Mouse (Mus musculus): ENCODE measurements around the gene Tcf23.
A peak's percentile ranks its signal among the peaks of the same experiment; 100 is the strongest.
"Not testable (repeated sequence)": the region's sequence is repeated elsewhere in the genome, so short reads cannot be mapped to it uniquely, and the experiment has no call there.

Tcf23 gene

DNA sequence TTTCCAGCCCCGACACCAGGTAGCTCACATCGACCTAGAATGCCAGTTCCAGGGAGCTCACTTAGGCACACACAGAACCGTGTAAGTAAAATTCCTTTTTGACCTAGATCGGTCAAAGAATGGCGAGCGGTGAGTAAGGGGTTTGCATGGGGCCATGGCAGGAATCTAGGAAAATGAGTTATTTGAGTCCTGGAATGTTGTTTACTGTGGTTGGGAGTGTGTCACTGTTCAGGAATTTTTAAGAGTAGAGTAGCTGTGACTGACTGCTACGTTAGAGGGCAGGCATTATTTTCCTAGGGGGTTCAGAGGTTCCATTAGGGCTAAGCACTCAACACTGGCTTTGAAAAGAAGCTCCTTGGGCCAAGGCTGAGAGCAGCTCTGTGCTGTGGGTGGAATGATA, 31.7 kb downstream of the Tcf23 start:
- no peak for DNase-seq

GRCm38 (mm10) chr5:31000993-31001392, 32.5 kb downstream of the Tcf23 start:
- no peak for DNase-seq

GRCm38 (mm10) chr5:31001560-31001959, 33.1 kb downstream of the Tcf23 start:
- no peak for DNase-seq

GRCm38 (mm10) chr5:31004184-31004583, 35.7 kb downstream of the Tcf23 start:
- peak; percentile 96 to 97 for DNase-seq

- DNase-seq: no peak
These were observed 44.3 kb downstream of the Tcf23 start for GRCm38 (mm10) chr5:31012737-31013136.

- no peak for DNase-seq
These were observed 47.5 kb downstream of the Tcf23 start for GRCm38 (mm10) chr5:31015913-31016312.

DNA sequence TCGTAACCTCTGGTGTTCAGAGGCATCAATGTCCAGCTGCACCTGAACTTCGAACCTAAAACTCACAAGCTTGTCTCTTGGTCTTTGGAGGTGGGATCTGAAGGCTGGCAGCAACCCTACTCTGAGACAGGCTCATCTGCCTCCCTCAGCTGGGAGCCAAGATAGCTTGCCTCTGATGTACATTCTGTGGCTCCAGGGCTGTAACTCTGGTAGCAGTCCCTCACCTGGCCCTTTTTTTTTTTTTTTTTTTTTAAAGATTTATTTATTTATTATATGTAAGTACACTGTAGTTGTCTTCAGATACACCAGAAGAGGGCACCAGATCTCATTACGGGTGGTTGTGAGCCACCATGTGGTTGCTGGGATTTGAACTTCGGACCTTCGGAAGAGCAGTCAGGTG, 53.3 kb downstream of the Tcf23 start:
- not testable (repeated sequence) for DNase-seq

DNA sequence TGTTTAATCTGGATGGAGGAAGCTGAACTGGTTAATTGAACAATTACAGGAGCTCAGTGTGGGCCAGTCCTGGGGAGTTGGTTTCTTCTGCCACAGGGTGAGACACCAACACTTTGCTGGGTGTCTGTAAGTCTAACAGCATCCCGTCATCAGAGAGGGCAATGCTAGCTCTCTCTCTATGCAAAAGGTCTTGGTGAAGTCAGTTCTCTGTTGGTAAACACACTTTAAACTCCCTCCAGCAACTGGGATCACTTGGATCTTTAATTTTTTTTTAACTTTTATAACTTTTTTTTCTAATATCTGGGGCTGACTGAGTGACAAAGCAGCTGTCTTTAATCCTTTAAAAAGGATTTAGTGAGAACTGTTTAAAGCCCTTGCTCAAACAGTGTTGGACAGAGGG, 54.2 kb downstream of the Tcf23 start:
- no peak for DNase-seq

DNA sequence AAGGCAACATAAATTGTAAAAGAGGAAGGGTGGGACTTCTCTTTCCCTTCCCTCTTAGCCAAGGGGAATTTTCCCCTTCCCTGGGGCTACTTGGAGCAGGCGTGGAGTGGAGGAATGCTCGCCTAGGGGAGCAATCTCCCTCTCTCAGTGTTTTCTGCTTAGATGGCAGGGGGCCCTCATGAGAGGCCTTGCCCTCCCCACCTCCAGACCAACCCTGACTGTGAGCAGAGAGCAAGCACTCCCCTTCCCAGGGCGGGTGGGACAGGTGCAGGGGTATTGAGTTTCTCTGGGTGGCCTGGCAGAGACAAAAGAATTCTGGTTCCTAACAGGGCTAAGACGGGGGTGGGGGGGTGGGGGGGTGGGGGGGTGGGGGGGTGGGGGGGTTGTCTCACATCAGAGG, 54.8 kb downstream of the Tcf23 start:
- no peak for DNase-seq

DNA sequence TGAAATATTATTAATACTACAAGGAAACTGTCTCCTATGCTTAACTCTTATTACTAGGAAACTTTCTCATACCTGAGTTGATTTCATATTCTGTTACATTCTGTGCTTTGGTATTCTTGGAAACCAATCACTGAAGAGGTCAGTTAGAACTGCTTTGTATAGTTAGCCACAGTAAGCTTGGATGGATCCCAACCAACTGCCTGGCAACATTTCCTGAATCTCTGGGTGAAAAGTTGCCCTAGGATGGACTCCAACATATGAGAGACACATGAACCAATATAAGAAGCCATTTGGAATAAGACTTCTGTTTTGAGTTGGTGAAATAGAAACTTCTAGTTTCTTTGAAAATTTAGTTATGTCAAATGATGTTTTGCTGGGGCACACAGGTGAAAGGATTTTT, 56.2 kb downstream of the Tcf23 start:
- no peak for DNase-seq
